Mouse (Mus musculus) adrenal gland, postnatal 4 days (tissue): Measurements from ENCODE around the gene Mslnl. TPM values are rescaled to one million over a fixed set of nuclear protein-coding genes. Genes with fewer than 3 reads are reported as not detected.
A peak's percentile ranks its signal among the peaks of the same experiment; 100 is the strongest.

Source experiments
- DNase-seq, 2 experiments: peaks; one replicate each; pipeline ENCODE4 v3.0.0; 2021 to 2022; ENCODE audit warnings: low spot score in 2 of 2, mixed read lengths in 2 of 2
- microRNA-seq: library from miRNA; unstranded; fragments of <30 nt; microRNA quantifications from one replicate; pipeline ENCODE4 v1.2.0, GENCODE M21; 2021
- total RNA-seq, 2 experiments: library from RNA; stranded (reverse); gene quantifications; 2 replicates each; pipeline ENCODE4 v1.2.3; 2021

The Mslnl gene
- total RNA-seq, 2 experiments from 2014 or later = not detected

DNA sequence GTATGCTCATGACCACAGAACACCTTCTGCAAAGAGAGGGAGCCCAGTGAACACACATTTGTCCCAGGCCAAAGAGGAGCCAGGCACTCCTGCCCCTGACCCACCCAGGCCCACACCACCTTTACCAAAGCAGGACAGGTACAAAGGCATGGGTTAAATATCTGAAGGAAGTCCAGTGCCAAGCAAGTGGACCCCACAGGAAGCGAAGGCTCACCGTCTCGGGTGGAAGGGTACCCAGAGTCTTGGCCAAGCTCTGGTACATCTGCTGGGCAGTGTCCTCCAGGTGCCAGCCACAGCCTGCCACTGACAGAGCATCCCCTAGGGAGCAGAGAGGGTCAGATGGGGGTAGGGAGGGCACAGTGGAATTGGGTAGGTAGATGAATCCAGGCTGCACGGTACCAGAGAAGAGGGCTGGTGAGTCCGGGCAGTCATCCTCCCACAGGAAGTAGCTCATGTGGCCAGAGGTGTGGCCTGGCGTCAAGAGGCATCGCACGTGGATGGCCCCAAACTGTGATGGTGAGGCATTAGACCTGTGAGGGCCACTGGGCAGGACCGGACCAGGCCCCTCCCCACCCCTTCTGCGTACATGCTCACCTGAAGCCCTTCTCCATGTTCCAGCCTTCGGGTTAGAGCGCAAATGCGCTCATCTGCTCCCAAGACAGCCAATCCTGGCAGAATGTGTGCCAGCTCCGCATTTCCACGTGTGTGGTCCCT lies 48.2 kb downstream of the Mslnl start:
- DNase-seq = no peak

DNA sequence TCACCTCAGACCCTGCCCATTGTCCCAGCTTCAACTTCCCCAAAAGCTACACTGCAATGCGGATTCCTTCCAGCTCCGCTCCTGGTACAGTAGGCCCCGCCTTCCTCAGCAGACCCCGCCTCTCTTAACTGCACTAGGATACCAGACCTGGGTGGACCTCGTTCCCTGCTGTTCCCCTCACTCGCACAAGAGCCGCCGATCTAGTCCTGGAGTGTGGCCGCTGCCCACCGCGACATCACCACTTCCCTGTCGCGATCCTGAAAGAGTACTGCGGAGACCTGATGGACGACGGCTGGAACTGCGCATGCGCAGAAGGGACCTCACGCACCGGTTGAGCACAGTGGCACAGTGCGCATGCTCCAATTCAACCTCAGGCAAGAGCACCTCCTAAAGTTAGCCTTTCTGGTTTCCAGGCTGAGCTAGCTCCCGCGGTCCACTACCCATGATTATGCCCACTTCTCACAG lies 49.5 kb downstream of the Mslnl start, which contains the start of gene Haghl:
Gene Haghl, minus strand, starts transcription at position 393 of the 465 bp plus-strand sequence.
- DNase-seq = peak; percentile 88 to 93

DNA sequence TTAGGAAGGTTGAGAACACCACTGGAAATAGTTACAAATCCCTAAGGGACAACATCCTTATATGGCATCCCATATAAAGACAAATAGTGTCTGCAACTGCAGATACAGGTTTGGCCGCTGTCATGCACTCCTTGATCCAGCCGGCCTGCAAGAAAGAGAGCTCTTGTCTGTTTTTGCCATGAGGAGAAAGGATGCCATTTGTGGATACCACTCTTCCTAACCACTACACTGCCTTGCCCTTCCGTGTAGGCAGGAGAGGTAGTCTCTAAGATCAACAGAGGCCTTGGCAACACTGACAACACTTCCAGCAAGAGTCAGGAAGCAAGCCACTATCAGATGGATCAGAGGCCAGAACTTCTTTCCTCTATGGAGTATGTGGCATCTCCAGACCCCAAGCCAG lies 50.4 kb downstream of the Mslnl start, which contains the start of gene Ccdc78:
Gene Ccdc78, plus strand, starts transcription at position 301 of the 400 bp plus-strand sequence.
- no peak for DNase-seq

DNA sequence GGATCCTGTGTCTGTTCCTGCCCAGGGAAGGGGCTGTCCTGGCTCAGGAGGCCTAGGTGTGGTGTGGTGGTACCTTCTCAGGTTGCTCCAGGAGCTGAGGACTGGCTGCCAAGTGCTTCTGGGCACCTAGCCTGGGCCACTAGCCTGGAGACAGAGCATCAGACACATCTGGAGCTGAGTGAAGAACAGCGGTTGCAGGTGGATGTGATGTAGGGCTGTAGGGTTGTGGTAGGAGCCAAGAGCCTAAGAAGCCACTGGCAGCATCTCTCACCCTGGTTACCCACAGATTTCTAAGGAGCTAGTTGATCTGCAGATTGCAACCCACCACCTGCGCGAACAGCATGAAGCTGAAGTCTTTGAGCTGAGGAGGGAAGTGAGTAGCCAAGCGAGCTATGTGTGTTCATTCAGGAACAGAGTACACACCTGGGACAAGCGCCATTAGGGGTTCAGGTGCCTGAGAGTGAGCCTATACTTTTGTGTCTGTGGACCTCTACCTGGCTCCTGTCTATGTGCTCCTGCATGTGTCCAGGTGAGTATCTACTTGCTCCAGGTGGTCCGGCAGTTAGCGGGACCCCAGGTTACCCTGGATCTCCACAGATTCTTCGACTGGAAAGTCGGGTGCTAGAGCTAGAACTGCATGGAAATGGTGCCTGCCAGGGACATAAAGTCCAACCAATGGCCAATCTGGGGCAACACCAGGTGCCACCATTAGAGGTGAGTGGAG lies 51.1 kb downstream of the Mslnl start:
- DNase-seq = no peak

- DNase-seq = no peak
Observed at GRCm38 (mm10) chr17:25791320-25791842, 55.5 kb downstream of the Mslnl start.

- DNase-seq = peak; percentile 75
Observed at GRCm38 (mm10) chr17:25791843-25792527, 56.1 kb downstream of the Mslnl start.

GRCm38 (mm10) chr17:25792615-25793014 lies 56.8 kb downstream of the Mslnl start, which contains the start of gene Fam173a:
TSS of gene Fam173a (minus strand) at chr17:25792901.
- peak in 1 of 2 experiments; percentile 68 for DNase-seq

DNA sequence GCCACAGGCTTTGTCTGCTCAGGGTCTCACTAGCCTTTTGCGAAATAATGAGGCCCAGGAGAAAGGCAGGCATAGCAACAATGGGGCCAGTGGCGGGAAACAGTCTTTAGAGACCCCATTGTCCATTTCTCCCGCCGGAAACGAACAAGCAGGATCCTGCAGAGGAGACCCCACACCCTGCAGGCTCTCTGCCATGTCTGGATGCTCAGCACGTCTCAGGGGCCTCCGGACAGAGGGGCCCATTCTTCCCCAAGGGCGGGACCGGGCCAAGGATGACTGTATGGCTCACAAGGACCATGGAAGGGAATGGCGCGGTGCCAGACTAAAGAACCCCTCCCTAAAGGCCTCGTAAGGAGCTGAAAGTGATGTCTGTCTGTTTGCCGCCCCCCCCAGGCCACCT lies 58.4 kb downstream of the Mslnl start:
- no peak for DNase-seq

GRCm38 (mm10) chr17:25794998-25795397 lies 59.2 kb downstream of the Mslnl start:
- DNase-seq = no peak

DNA sequence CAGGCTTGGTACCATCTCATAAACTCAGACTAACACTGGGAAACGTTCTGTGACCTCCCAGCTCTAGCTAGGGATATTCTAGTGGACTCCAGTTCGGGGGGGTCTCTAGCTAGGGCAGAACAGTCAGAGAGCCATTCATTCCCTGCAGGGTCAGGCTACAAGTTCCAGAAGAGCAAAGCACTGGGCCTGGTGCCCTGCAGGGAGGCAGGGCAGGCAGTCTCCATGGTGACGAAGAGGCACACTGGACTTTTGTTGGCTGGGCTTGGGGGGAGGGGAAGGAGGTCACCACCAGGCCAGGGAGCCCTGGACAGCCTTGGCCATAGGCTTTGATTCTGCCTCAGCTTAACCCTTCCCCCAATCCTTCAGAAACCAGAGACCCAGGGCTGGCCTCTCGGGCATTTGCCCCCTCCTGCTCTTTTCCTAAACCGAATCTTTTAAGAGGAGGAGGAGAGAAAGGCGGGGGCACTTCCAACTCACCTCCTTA lies 59.8 kb downstream of the Mslnl start, which contains the start of gene AC134908.4:
Gene AC134908.4, minus strand, starts transcription at position 51 of the 484 bp plus-strand sequence.
- DNase-seq = no peak

- DNase-seq = no peak
Observed at GRCm38 (mm10) chr17:25796211-25796771, 60.4 kb downstream of the Mslnl start.

DNA sequence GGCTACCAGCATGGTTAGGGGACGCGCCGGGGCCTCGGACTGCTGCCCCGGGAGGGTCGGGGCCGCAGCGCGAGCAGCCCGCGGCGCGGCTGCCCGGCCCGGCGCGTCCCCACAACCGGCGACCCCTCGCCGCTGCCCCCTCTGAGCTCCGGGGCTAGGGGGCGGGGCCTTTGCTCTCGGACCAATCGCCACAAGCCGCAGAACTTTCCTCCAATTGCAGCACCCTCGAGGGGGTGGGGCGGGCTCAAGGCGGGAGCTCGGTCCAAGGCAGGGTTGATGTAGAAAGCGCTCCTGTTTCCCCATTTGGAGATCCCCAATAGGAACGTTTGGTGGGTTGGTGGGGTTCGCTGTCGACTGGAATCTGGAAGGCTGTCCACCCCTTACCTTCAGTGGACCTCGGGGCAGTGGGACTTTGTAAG lies 61.1 kb downstream of the Mslnl start, which contains the start of gene Metrn:
Gene Metrn, minus strand, starts transcription at position 186 of the 419 bp plus-strand sequence.
- DNase-seq = peak; percentile 73 to 80

Small RNA genes lying within 50 kb of the gene (microRNA-seq; reads per million reads assigned to microRNA genes)
- not detected for gene Gm25083
- gene Mir6966 = not detected

Other genes with a start within 250 kb of the Mslnl start
- under 1 TPM; 0.14 to 0.22 TPM for gene Sstr5, start 238.8 kb upstream of the Mslnl start, total RNA-seq
- 1 to 10 TPM; 2.4 TPM for gene Sox8, start 165.4 kb upstream of the Mslnl start, total RNA-seq
- 10 to 100 TPM; 32.4 to 34.3 TPM for gene Lmf1, start 157.0 kb upstream of the Mslnl start, total RNA-seq
- gene Gng13, start 18.9 kb upstream of the Mslnl start, total RNA-seq = 1 to 10 TPM in 1 of 2 experiments, not detected in 1; 1.8 TPM
- gene Chtf18, start 8.6 kb upstream of the Mslnl start, total RNA-seq = 10 to 100 TPM; 16.2 to 17.7 TPM
- gene Rpusd1, start 8.4 kb upstream of the Mslnl start, total RNA-seq = 10 to 100 TPM; 16.6 to 18.2 TPM
- gene Msln, start 18.3 kb downstream of the Mslnl start, total RNA-seq = 10 to 100 TPM; 16.3 to 19.1 TPM
- gene Narfl, start 37.7 kb downstream of the Mslnl start, total RNA-seq = 10 to 100 TPM; 39.5 to 40.8 TPM
- 10 to 100 TPM; 51.4 to 53.4 TPM for gene Haghl, start 49.6 kb downstream of the Mslnl start, total RNA-seq
- under 1 TPM in 1 of 2 experiments, not detected in 1; 0.22 TPM for gene Ccdc78, start 50.5 kb downstream of the Mslnl start, total RNA-seq
- gene Fam173a, start 56.9 kb downstream of the Mslnl start, total RNA-seq = 10 to 100 TPM; 89.1 to 93.5 TPM
- not detected for gene AC134908.4, start 59.6 kb downstream of the Mslnl start, total RNA-seq
- 10 to 100 TPM; 71.1 to 74.5 TPM for gene Metrn, start 61.1 kb downstream of the Mslnl start, total RNA-seq
- 10 to 100 TPM; 24.8 to 26.9 TPM for gene Fbxl16, start 73.0 kb downstream of the Mslnl start, total RNA-seq
- gene Wdr24, start 87.6 kb downstream of the Mslnl start, total RNA-seq = 10 to 100 TPM; 27.8 to 31.0 TPM
- gene Jmjd8, start 92.8 kb downstream of the Mslnl start, total RNA-seq = 10 to 100 TPM; 72.9 to 81.8 TPM
- gene Stub1, start 97.4 kb downstream of the Mslnl start, total RNA-seq = 100 to 1,000 TPM; 210 to 213 TPM
- gene Rhbdl1, start 101.3 kb downstream of the Mslnl start, total RNA-seq = 10 to 100 TPM; 19.3 to 21.4 TPM
- 10 to 100 TPM; 13.2 to 15.5 TPM for gene Gm20683, start 105.7 kb downstream of the Mslnl start, total RNA-seq
- gene Rhot2, start 108.8 kb downstream of the Mslnl start, total RNA-seq = 10 to 100 TPM; 89.6 to 95.0 TPM
- gene Wdr90, start 125.5 kb downstream of the Mslnl start, total RNA-seq = 10 to 100 TPM; 53.1 to 58.9 TPM
- 100 to 1,000 TPM; 193 to 209 TPM for gene Mcrip2, start 132.7 kb downstream of the Mslnl start, total RNA-seq
- gene Mettl26, start 139.0 kb downstream of the Mslnl start, total RNA-seq = 10 to 100 TPM; 80.4 to 81.3 TPM
- 1 to 10 TPM; 5.1 to 5.2 TPM for gene Wfikkn1, start 144.8 kb downstream of the Mslnl start, total RNA-seq
- gene Rab40c, start 183.7 kb downstream of the Mslnl start, total RNA-seq = 10 to 100 TPM; 36.4 to 38.1 TPM
- 100 to 1,000 TPM in 1 of 2 experiments, 10 to 100 TPM in 1; 97.7 to 115 TPM for gene Pigq, start 208.9 kb downstream of the Mslnl start, total RNA-seq
- gene Nhlrc4, start 208.9 kb downstream of the Mslnl start, total RNA-seq = 1 to 10 TPM in 1 of 2 experiments, under 1 TPM in 1; 0.54 to 1.5 TPM
- gene A930017K11Rik, start 216.5 kb downstream of the Mslnl start, total RNA-seq = 1 to 10 TPM in 1 of 2 experiments, not detected in 1; 1.1 TPM
- 10 to 100 TPM; 24.0 to 24.2 TPM for gene Capn15, start 249.8 kb downstream of the Mslnl start, total RNA-seq